Mouse (Mus musculus): Measurements from ENCODE around the gene Irak4. TPM values are rescaled to one million over a fixed set of nuclear protein-coding genes. Genes with fewer than 3 reads are reported as not detected.

The Irak4 gene
- polyA plus RNA-seq, 1 experiment from 2014 or later, result 2.4 TPM

- Histone ChIP-seq H3K4me1 (peaks cover 12% of the 10 kb centered on the region), H3K27ac (replicated peaks) (no peak overlapping the region), H3K27me3 (ENCODE audit: low read depth, poor library complexity, severe bottlenecking) (no peaks in the 10 kb centered on the region), H3K36me3 (no peaks in the 10 kb centered on the region), H3K4me3 (no peak overlapping the region), H3K9me3 (replicated peaks) (no peaks in the 10 kb centered on the region)
- WGBS, result 85% methylated on average over 11 of the region's 11 CpGs
- no peak for DNase-seq (ENCODE audit: low spot score)
Measured at GRCm38 (mm10) chr15:94600145-94600707, 56.8 kb downstream of the Irak4 start.

GRCm38 (mm10) chr15:94601339-94601738 lies 57.9 kb downstream of the Irak4 start:
- H3K4me3 ChIP-seq, result no peak overlapping the region
- no peaks in the 10 kb centered on the region for H3K36me3 ChIP-seq
- WGBS, result 20% methylated on average over 3 of the region's 3 CpGs
- DNase-seq (ENCODE audit: low spot score), result peak; percentile 35
- H3K4me1 ChIP-seq, result peaks cover 12% of the 10 kb centered on the region
- H3K27ac ChIP-seq (replicated peaks), result no peak overlapping the region
- no peaks in the 10 kb centered on the region for H3K9me3 ChIP-seq (replicated peaks)
- H3K27me3 ChIP-seq (ENCODE audit: low read depth, poor library complexity, severe bottlenecking), result no peaks in the 10 kb centered on the region

GRCm38 (mm10) chr15:94602441-94602840 lies 59.0 kb downstream of the Irak4 start:
- Histone ChIP-seq H3K4me1 (peaks cover 12% of the 10 kb centered on the region), H3K27ac (replicated peaks) (no peak overlapping the region), H3K36me3 (no peaks in the 10 kb centered on the region), H3K27me3 (ENCODE audit: low read depth, poor library complexity, severe bottlenecking) (no peaks in the 10 kb centered on the region), H3K4me3 (no peak overlapping the region), H3K9me3 (replicated peaks) (no peaks in the 10 kb centered on the region)
- 81% methylated on average over 3 of the region's 3 CpGs for WGBS
- DNase-seq (ENCODE audit: low spot score), result no peak

- Histone ChIP-seq H3K4me1 (no peaks in the 10 kb centered on the region), H3K4me3 (no peak overlapping the region), H3K27me3 (ENCODE audit: low read depth, poor library complexity, severe bottlenecking) (no peaks in the 10 kb centered on the region), H3K27ac (replicated peaks) (no peak overlapping the region), H3K9me3 (replicated peaks) (no peaks in the 10 kb centered on the region), H3K36me3 (no peaks in the 10 kb centered on the region)
- WGBS, result 94% methylated on average over 8 of the region's 8 CpGs
- no peak for DNase-seq (ENCODE audit: low spot score)
Measured at GRCm38 (mm10) chr15:94607768-94608167, 64.3 kb downstream of the Irak4 start.

- Histone ChIP-seq H3K36me3 (no peaks in the 10 kb centered on the region), H3K4me1 (no peaks in the 10 kb centered on the region), H3K27me3 (ENCODE audit: low read depth, poor library complexity, severe bottlenecking) (no peaks in the 10 kb centered on the region), H3K9me3 (replicated peaks) (no peaks in the 10 kb centered on the region), H3K4me3 (no peak overlapping the region), H3K27ac (replicated peaks) (no peak overlapping the region)
- WGBS, result 93% methylated on average over 11 of the region's 11 CpGs
- no peak for DNase-seq (ENCODE audit: low spot score)
Measured at GRCm38 (mm10) chr15:94616036-94616435, 72.6 kb downstream of the Irak4 start.

GRCm38 (mm10) chr15:94620909-94621308 lies 77.5 kb downstream of the Irak4 start:
- H3K4me3 ChIP-seq, result no peak overlapping the region
- H3K4me1 ChIP-seq, result no peaks in the 10 kb centered on the region
- no peaks in the 10 kb centered on the region for H3K9me3 ChIP-seq (replicated peaks)
- DNase-seq (ENCODE audit: low spot score), result no peak
- no peaks in the 10 kb centered on the region for H3K27me3 ChIP-seq (ENCODE audit: low read depth, poor library complexity, severe bottlenecking)
- no peaks in the 10 kb centered on the region for H3K36me3 ChIP-seq
- no peak overlapping the region for H3K27ac ChIP-seq (replicated peaks)

- Histone ChIP-seq H3K36me3 (no peaks in the 10 kb centered on the region), H3K27ac (replicated peaks) (peak overlapping the region; percentile 84; the same call in 1 of the 2 replicates), H3K4me1 (peaks cover 4% of the 10 kb centered on the region), H3K9me3 (replicated peaks) (no peaks in the 10 kb centered on the region), H3K4me3 (peak overlapping the region; percentile 79), H3K27me3 (ENCODE audit: low read depth, poor library complexity, severe bottlenecking) (peaks cover 43% of the 10 kb centered on the region)
- DNase-seq (ENCODE audit: low spot score), result no peak
- WGBS, result 58% methylated on average over 2 of the region's 2 CpGs
Measured at GRCm38 (mm10) chr15:94628463-94628829, 85.0 kb downstream of the Irak4 start.

GRCm38 (mm10) chr15:94628830-94629601 lies 85.6 kb downstream of the Irak4 start, which contains the start of gene Tmem117:
Gene Tmem117, plus strand, starts transcription at chr15:94629232.
- Histone ChIP-seq H3K27ac (replicated peaks) (peak within 1 kb of the TSS; percentile 84), H3K4me1 (peaks cover 4% of the 10 kb centered on the region), H3K4me3 (peak within 1 kb of the TSS; percentile 79), H3K9me3 (replicated peaks) (no peaks in the 10 kb centered on the region), H3K36me3 (no peaks in the 10 kb centered on the region), H3K27me3 (ENCODE audit: low read depth, poor library complexity, severe bottlenecking) (peaks cover 43% of the 10 kb centered on the region)
- DNase-seq (ENCODE audit: low spot score), result peak; percentile 55
- WGBS, result 1% methylated on average over 87 of the region's 96 CpGs

GRCm38 (mm10) chr15:94630553-94630952 lies 87.1 kb downstream of the Irak4 start:
- 90% methylated on average over 4 of the region's 4 CpGs for WGBS
- DNase-seq (ENCODE audit: low spot score), result no peak

More at GRCm38 (mm10) chr15:94630553-94630952, 87.1 kb downstream of the Irak4 start:
- Histone ChIP-seq H3K4me1 (peaks cover 4% of the 10 kb centered on the region), H3K36me3 (no peaks in the 10 kb centered on the region), H3K27me3 (ENCODE audit: low read depth, poor library complexity, severe bottlenecking) (peaks cover 43% of the 10 kb centered on the region), H3K9me3 (replicated peaks) (no peaks in the 10 kb centered on the region), H3K4me3 (no peak overlapping the region), H3K27ac (replicated peaks) (no peak overlapping the region)

Other genes with a start within 250 kb of the Irak4 start
- gene Adamts20, start 78.2 kb upstream of the Irak4 start, polyA plus RNA-seq (2016; fragmentation: Nextera tagmentation; extraction: Ambion mirVana), result 2.5 and 3.5 TPM in 2 replicates
- 8.8 and 9.0 TPM in 2 replicates for gene Pus7l, start 96 bp upstream of the Irak4 start, polyA plus RNA-seq (2016; fragmentation: Nextera tagmentation; extraction: Ambion mirVana)
- 91.0 and 104 TPM in 2 replicates for gene Twf1, start 46.2 kb downstream of the Irak4 start, polyA plus RNA-seq (2016; fragmentation: Nextera tagmentation; extraction: Ambion mirVana)
- gene Tmem117, start 85.6 kb downstream of the Irak4 start, polyA plus RNA-seq (2016; fragmentation: Nextera tagmentation; extraction: Ambion mirVana), result 1.1 and 1.7 TPM in 2 replicates

All from midbrain, embryonic 10.5 days (tissue).